Mouse (Mus musculus): ENCODE data around the gene Gm3512. TPM values are rescaled to one million over a fixed set of nuclear protein-coding genes. Genes with fewer than 3 reads are reported as not detected.
A peak's percentile ranks its signal among the peaks of the same experiment; 100 is the strongest.
"Not testable (repeated sequence)": the region's sequence is repeated elsewhere in the genome, so short reads cannot be mapped to it uniquely, and the experiment has no call there.

The Gm3512 gene
- polyA plus RNA-seq (2012; rRNA removed) = 0.18 and 0.44 TPM in 2 replicates

- H3K4me1 ChIP-seq (replicated peaks; ENCODE audit: control insufficient read depth, insufficient read depth, low read length); H3K27me3 ChIP-seq (ENCODE audit: control insufficient read depth, insufficient read depth, low read length); H3K36me3 ChIP-seq (ENCODE audit: control insufficient read depth, insufficient read depth, low read length); H3K4me3 ChIP-seq (ENCODE audit: control insufficient read depth, insufficient read depth, low read length); H3K27ac ChIP-seq (ENCODE audit: control insufficient read depth, insufficient read depth, low read length): not testable (repeated sequence)
- no CpG with 5 or more reads among the region's 37 CpGs for WGBS
- DNase-seq = peak; percentile 1
These were observed at the start of gene Gm3512 for GRCm38 (mm10) chr14:7174483-7174971. Gm3512 (minus strand) TSS chr14:7174533.

- not testable (repeated sequence) for H3K4me3 ChIP-seq (ENCODE audit: control insufficient read depth, insufficient read depth, low read length); H3K27me3 ChIP-seq (ENCODE audit: control insufficient read depth, insufficient read depth, low read length); H3K27ac ChIP-seq (ENCODE audit: control insufficient read depth, insufficient read depth, low read length); H3K36me3 ChIP-seq (ENCODE audit: control insufficient read depth, insufficient read depth, low read length); H3K4me1 ChIP-seq (replicated peaks; ENCODE audit: control insufficient read depth, insufficient read depth, low read length)
- whole genome bisulfite sequencing = 100% methylated on average over 2 of the region's 3 CpGs
- peak; percentile 0 for DNase-seq
These were observed 25.7 kb upstream of the Gm3512 start for GRCm38 (mm10) chr14:7200070-7200469.

- not testable (repeated sequence) for H3K36me3 ChIP-seq (ENCODE audit: control insufficient read depth, insufficient read depth, low read length); H3K4me1 ChIP-seq (replicated peaks; ENCODE audit: control insufficient read depth, insufficient read depth, low read length); DNase-seq; H3K27ac ChIP-seq (ENCODE audit: control insufficient read depth, insufficient read depth, low read length); H3K27me3 ChIP-seq (ENCODE audit: control insufficient read depth, insufficient read depth, low read length); H3K4me3 ChIP-seq (ENCODE audit: control insufficient read depth, insufficient read depth, low read length)
- WGBS = no CpG with 5 or more reads among the region's 2 CpGs
These were observed 20.1 kb upstream of the Gm3512 start, which contains the start of gene Gm16434 for GRCm38 (mm10) chr14:7194440-7194839. Gm16434 (minus strand) TSS chr14:7194540.

- not testable (repeated sequence) for H3K36me3 ChIP-seq (ENCODE audit: control insufficient read depth, insufficient read depth, low read length); H3K4me1 ChIP-seq (replicated peaks; ENCODE audit: control insufficient read depth, insufficient read depth, low read length); H3K4me3 ChIP-seq (ENCODE audit: control insufficient read depth, insufficient read depth, low read length); H3K27me3 ChIP-seq (ENCODE audit: control insufficient read depth, insufficient read depth, low read length); H3K27ac ChIP-seq (ENCODE audit: control insufficient read depth, insufficient read depth, low read length); DNase-seq
- WGBS = no CpG with 5 or more reads among the region's 2 CpGs
These were observed 49.0 kb downstream of the Gm3512 start, which contains the start of gene Gm6676 for GRCm38 (mm10) chr14:7125312-7125711. Gm6676 (minus strand) TSS chr14:7125412.

- DNase-seq = peak; percentile 14
- peak overlapping the region; percentile 48 for H3K4me3 ChIP-seq (ENCODE audit: control insufficient read depth, insufficient read depth, low read length)
- not testable (repeated sequence) for H3K27ac ChIP-seq (ENCODE audit: control insufficient read depth, insufficient read depth, low read length); H3K36me3 ChIP-seq (ENCODE audit: control insufficient read depth, insufficient read depth, low read length); H3K4me1 ChIP-seq (replicated peaks; ENCODE audit: control insufficient read depth, insufficient read depth, low read length); H3K27me3 ChIP-seq (ENCODE audit: control insufficient read depth, insufficient read depth, low read length)
- WGBS = 1% methylated on average over 13 of the region's 54 CpGs
These were observed 69.1 kb downstream of the Gm3512 start for GRCm38 (mm10) chr14:7105124-7105802.

Other genes with a start within 250 kb of the Gm3512 start
- not detected in 2 replicates for gene Gm6356, start 200.7 kb downstream of the Gm3512 start, polyA plus RNA-seq (2012; rRNA removed)
- gene Gm10406, start 147.1 kb downstream of the Gm3512 start, polyA plus RNA-seq (2012; rRNA removed) = 0.30 TPM in 1 of 2 replicates, not detected in the other
- not detected in 2 replicates for gene Gm3685, start 129.6 kb downstream of the Gm3512 start, polyA plus RNA-seq (2012; rRNA removed)
- gene Gm3696, start 73.9 kb downstream of the Gm3512 start, polyA plus RNA-seq (2012; rRNA removed) = 0.11 and 0.42 TPM in 2 replicates
- not detected in 2 replicates for gene Gm6676, start 49.1 kb downstream of the Gm3512 start, polyA plus RNA-seq (2012; rRNA removed)
- not detected in 2 replicates for gene Gm16434, start 20.0 kb upstream of the Gm3512 start, polyA plus RNA-seq (2012; rRNA removed)
- gene Gm3727, start 90.2 kb upstream of the Gm3512 start, polyA plus RNA-seq (2012; rRNA removed) = not detected in 2 replicates
- 0.24 and 0.57 TPM in 2 replicates for gene Gm3739, start 140.5 kb upstream of the Gm3512 start, polyA plus RNA-seq (2012; rRNA removed)
- not detected in 2 replicates for gene Gm5797, start 157.9 kb upstream of the Gm3512 start, polyA plus RNA-seq (2012; rRNA removed)
- not detected in 2 replicates for gene Gm8374, start 190.6 kb upstream of the Gm3512 start, polyA plus RNA-seq (2012; rRNA removed)

Measured in thymus, adult 2 months (tissue).